Mouse (Mus musculus) forebrain, embryonic 16.5 days (tissue): ENCODE data around the gene Gm6899. TPM values are rescaled to one million over a fixed set of nuclear protein-coding genes. Genes with fewer than 3 reads are reported as not detected.

ENCODE experiments used
- ATAC-seq: fragments of 200-750 bp; cut with Nextera tagmentation; 2 replicates; pipeline ENCODE4 v1.8.0; 2017; ENCODE audit warnings: mild to moderate bottlenecking, moderate library complexity
- H3K27ac ChIP-seq: fragments of 300-500 bp; sonication (generic); 2 replicates; pipeline ENCODE4 v1.5.1; 2014; ENCODE audit warnings: low read length, control low read depth
- H3K27me3 ChIP-seq: fragments of 300-500 bp; sonication (generic); replicated peaks from 2 replicates; pipeline ENCODE4 v1.6.1; 2014; ENCODE audit warnings: low read length; ENCODE audit not compliant: control insufficient read depth, insufficient read depth
- H3K36me3 ChIP-seq: fragments of 300-500 bp; sonication (generic); 2 replicates; pipeline ENCODE4 v1.6.1; 2014; ENCODE audit not compliant: control insufficient read depth, insufficient read depth
- H3K4me1 ChIP-seq: fragments of 300-500 bp; sonication (generic); replicated peaks from 2 replicates; pipeline ENCODE4 v1.6.1; 2014; ENCODE audit warnings: low read length; ENCODE audit not compliant: control insufficient read depth, insufficient read depth
- H3K4me2 ChIP-seq: fragments of 300-500 bp; sonication (generic); 2 replicates; pipeline ENCODE4 v1.6.1; 2014; ENCODE audit warnings: mild to moderate bottlenecking, low read length, control low read depth
- H3K4me3 ChIP-seq: fragments of 300-500 bp; sonication (generic); replicated peaks from 2 replicates; pipeline ENCODE4 v1.5.1; 2014; ENCODE audit warnings: mild to moderate bottlenecking, low read length, control low read depth
- H3K9ac ChIP-seq: fragments of 300-500 bp; sonication (generic); replicated peaks from 2 replicates; pipeline ENCODE4 v1.6.1; 2014; ENCODE audit warnings: low read depth, low read length, control low read depth
- H3K9me3 ChIP-seq: fragments of 300-500 bp; sonication (generic); 2 replicates; pipeline ENCODE4 v1.6.1; 2016; ENCODE audit warnings: low read length; ENCODE audit not compliant: control insufficient read depth
- WGBS: fragments of 180-500 bp; shearing (Covaris S2); extraction: QIAGEN DNeasy Blood & Tissue Kit; methylation state at CpG from one replicate; pipeline ENCODE4 v1.1.7; 2014; 5-methylcytosine and 5-hydroxymethylcytosine counted together
- polyA plus RNA-seq: library from polyadenylated mRNA; unstranded; fragments of >200 nt; fragmentation: Nextera tagmentation; extraction: Ambion mirVana; gene quantifications from 2 replicates; pipeline ENCODE4 v1.2.1, GENCODE M21; 2015

Gm6899 gene
- polyA plus RNA-seq, 1 experiment from 2014 or later: not detected

GRCm38 (mm10) chr11:26597145-26597544 is 4.1 kb downstream of the Gm6899 start:
- H3K4me3 ChIP-seq: no peak overlapping the region
- no peak overlapping the region for H3K9ac ChIP-seq
- no peaks in the 10 kb centered on the region for H3K9me3 ChIP-seq
- 85% methylated on average over 6 of the region's 6 CpGs for WGBS
- H3K27me3 ChIP-seq: no peaks in the 10 kb centered on the region
- H3K27ac ChIP-seq: no peak overlapping the region
- no peak overlapping the region for H3K4me2 ChIP-seq
- no peaks in the 10 kb centered on the region for H3K36me3 ChIP-seq
- peaks cover 15% of the 10 kb centered on the region for H3K4me1 ChIP-seq
- no peak for ATAC-seq

- Histone ChIP-seq H3K9me3 (no peaks in the 10 kb centered on the region), H3K36me3 (no peaks in the 10 kb centered on the region), H3K27ac (no peak overlapping the region), H3K4me2 (no peak overlapping the region), H3K27me3 (no peaks in the 10 kb centered on the region), H3K9ac (no peak overlapping the region), H3K4me3 (no peak overlapping the region), H3K4me1 (peaks cover 10% of the 10 kb centered on the region)
- ATAC-seq: no peak
- 72% methylated on average over 6 of the region's 6 CpGs for WGBS
These were observed 4.7 kb downstream of the Gm6899 start for GRCm38 (mm10) chr11:26597761-26598160.

GRCm38 (mm10) chr11:26598876-26599275 is 5.8 kb downstream of the Gm6899 start:
- no peak overlapping the region for H3K4me2 ChIP-seq
- no peak overlapping the region for H3K9ac ChIP-seq
- no peaks in the 10 kb centered on the region for H3K27me3 ChIP-seq
- no peaks in the 10 kb centered on the region for H3K36me3 ChIP-seq
- H3K9me3 ChIP-seq: no peaks in the 10 kb centered on the region
- no peak overlapping the region for H3K27ac ChIP-seq
- ATAC-seq: no peak
- 79% methylated on average over 1 of the region's 1 CpGs for whole genome bisulfite sequencing
- H3K4me3 ChIP-seq: no peak overlapping the region
- no peaks in the 10 kb centered on the region; the same call in 1 of the 2 replicates for H3K4me1 ChIP-seq

- Histone ChIP-seq H3K4me1 (no peaks in the 10 kb centered on the region), H3K36me3 (no peaks in the 10 kb centered on the region), H3K9ac (no peak overlapping the region), H3K9me3 (no peaks in the 10 kb centered on the region), H3K4me3 (no peak overlapping the region), H3K27me3 (no peaks in the 10 kb centered on the region), H3K4me2 (no peak overlapping the region), H3K27ac (no peak overlapping the region)
- 90% methylated on average over 4 of the region's 4 CpGs for WGBS
- ATAC-seq: no peak
These were observed 7.7 kb downstream of the Gm6899 start for GRCm38 (mm10) chr11:26600692-26601091.

- Histone ChIP-seq H3K9ac (no peak overlapping the region), H3K4me1 (no peaks in the 10 kb centered on the region), H3K27ac (no peak overlapping the region), H3K36me3 (no peaks in the 10 kb centered on the region), H3K9me3 (no peaks in the 10 kb centered on the region), H3K27me3 (no peaks in the 10 kb centered on the region), H3K4me3 (no peak overlapping the region), H3K4me2 (no peak overlapping the region)
- ATAC-seq: no peak
- WGBS: 88% methylated on average over 2 of the region's 2 CpGs
These were observed 8.6 kb downstream of the Gm6899 start for GRCm38 (mm10) chr11:26601571-26602175.

GRCm38 (mm10) chr11:26604061-26604655 is 11.1 kb downstream of the Gm6899 start:
- no peaks in the 10 kb centered on the region for H3K9me3 ChIP-seq
- no peak overlapping the region for H3K27ac ChIP-seq
- no peaks in the 10 kb centered on the region for H3K4me1 ChIP-seq
- no peak overlapping the region for H3K4me2 ChIP-seq
- H3K9ac ChIP-seq: no peak overlapping the region
- no peaks in the 10 kb centered on the region for H3K27me3 ChIP-seq
- no peaks in the 10 kb centered on the region for H3K36me3 ChIP-seq
- H3K4me3 ChIP-seq: no peak overlapping the region
- ATAC-seq: no peak
- WGBS: 88% methylated on average over 1 of the region's 1 CpGs

- no peaks in the 10 kb centered on the region for H3K9me3 ChIP-seq
- no peak overlapping the region for H3K4me2 ChIP-seq
- ATAC-seq: peak; percentile 67
- 60% methylated on average over 10 of the region's 10 CpGs for WGBS
- no peak overlapping the region for H3K9ac ChIP-seq
- no peaks in the 10 kb centered on the region for H3K27me3 ChIP-seq
- H3K4me3 ChIP-seq: no peak overlapping the region
- H3K36me3 ChIP-seq: no peaks in the 10 kb centered on the region
- H3K4me1 ChIP-seq: no peaks in the 10 kb centered on the region
- no peak overlapping the region for H3K27ac ChIP-seq
These were observed 15.8 kb downstream of the Gm6899 start for GRCm38 (mm10) chr11:26608795-26609194.

- Histone ChIP-seq H3K4me3 (no peak overlapping the region), H3K9me3 (no peaks in the 10 kb centered on the region), H3K27ac (no peak overlapping the region), H3K9ac (no peak overlapping the region), H3K4me1 (no peaks in the 10 kb centered on the region), H3K27me3 (no peaks in the 10 kb centered on the region), H3K4me2 (no peak overlapping the region), H3K36me3 (no peaks in the 10 kb centered on the region)
- ATAC-seq: no peak
- 93% methylated on average over 2 of the region's 2 CpGs for WGBS
These were observed 25.6 kb downstream of the Gm6899 start for GRCm38 (mm10) chr11:26618475-26619223.

- ATAC-seq: no peak
- H3K4me3 ChIP-seq: no peak overlapping the region
- H3K36me3 ChIP-seq: no peaks in the 10 kb centered on the region
- no peaks in the 10 kb centered on the region for H3K27me3 ChIP-seq
- 85% methylated on average over 5 of the region's 5 CpGs for WGBS
- H3K9ac ChIP-seq: no peak overlapping the region
- H3K4me1 ChIP-seq: no peaks in the 10 kb centered on the region
- no peak overlapping the region for H3K27ac ChIP-seq
- no peaks in the 10 kb centered on the region for H3K9me3 ChIP-seq
- no peak overlapping the region for H3K4me2 ChIP-seq
These were observed 29.7 kb downstream of the Gm6899 start for GRCm38 (mm10) chr11:26622727-26623126.
